Mouse (Mus musculus) frontal cortex, adult (tissue): ENCODE results near the gene Prpsap1.
A peak's percentile ranks its signal among the peaks of the same experiment; 100 is the strongest.

Experiments
- ATAC-seq: cut with Nextera tagmentation; 2 replicates; pipeline ENCODE4 v1.9.2; 2017; ENCODE audit warnings: mild to moderate bottlenecking, moderate library complexity, mixed read lengths; ENCODE audit not compliant: low TSS enrichment

Gene Prpsap1

DNA sequence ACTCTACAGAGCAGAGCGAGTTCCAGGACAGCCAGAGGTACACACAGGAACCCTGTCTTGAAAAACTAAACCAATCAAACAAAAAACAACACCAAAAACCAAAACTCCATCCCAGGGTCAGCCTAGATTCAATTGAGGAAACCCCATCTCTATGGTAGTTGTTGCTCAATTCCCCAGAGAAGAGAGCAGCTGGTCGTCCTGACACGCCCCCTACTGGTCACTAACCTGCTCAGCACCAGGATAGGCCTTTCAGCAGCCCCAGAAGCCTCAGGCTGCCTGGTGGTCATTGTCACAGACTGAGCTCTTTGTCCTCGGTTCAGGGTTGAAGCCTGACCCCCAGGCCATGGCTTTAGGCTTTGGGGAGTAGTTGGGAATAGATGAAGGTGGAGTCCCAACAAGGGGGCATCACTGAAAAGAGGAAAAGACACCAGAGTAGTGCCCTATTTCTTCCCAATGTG, at the start of gene Prpsap1:
Gene Prpsap1 (minus strand): TSS at position 408 of the 458 bp plus-strand sequence.
- no peak for ATAC-seq

DNA sequence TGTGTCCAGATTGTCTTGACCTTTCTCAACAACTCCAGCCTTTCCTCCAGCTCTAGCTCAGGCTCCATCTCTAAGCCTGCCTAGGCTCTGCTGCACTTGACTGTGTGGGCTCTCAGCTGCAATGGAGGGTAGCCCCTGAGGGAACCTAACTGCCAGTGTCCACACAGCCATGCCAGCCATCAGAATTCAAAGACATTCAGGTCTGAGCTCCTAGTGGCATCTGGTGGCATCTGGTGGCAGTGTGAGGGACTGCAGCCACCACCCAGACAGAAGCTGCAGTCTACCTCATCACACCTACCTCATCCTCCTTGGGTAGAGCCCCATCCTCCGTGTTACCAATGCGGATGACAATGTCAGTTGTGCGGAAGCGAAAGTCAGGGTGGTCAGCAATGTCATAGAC, 49.1 kb upstream of the Prpsap1 start:
- peak; percentile 60; the same call in 1 of the 2 replicates for ATAC-seq

DNA sequence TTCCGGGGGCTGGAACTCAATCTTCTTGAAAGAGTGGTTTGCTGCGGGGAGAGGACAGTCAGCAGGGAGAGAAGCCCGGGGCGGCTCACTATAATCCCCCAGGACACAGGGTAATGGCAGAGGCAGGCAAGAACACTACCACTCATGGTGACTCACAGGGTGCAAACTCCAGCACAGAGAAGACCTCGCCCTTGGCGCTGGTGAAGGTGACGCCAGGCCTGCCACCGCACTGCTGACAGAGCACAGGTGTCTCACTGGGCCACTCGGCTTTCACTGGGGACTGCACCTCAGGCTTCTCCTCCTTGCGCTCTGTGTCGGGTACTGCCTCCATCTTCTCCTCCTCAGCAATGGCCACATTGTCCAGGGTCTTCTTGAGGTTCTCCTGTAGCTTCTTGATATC, 47.2 kb upstream of the Prpsap1 start:
- no peak for ATAC-seq

DNA sequence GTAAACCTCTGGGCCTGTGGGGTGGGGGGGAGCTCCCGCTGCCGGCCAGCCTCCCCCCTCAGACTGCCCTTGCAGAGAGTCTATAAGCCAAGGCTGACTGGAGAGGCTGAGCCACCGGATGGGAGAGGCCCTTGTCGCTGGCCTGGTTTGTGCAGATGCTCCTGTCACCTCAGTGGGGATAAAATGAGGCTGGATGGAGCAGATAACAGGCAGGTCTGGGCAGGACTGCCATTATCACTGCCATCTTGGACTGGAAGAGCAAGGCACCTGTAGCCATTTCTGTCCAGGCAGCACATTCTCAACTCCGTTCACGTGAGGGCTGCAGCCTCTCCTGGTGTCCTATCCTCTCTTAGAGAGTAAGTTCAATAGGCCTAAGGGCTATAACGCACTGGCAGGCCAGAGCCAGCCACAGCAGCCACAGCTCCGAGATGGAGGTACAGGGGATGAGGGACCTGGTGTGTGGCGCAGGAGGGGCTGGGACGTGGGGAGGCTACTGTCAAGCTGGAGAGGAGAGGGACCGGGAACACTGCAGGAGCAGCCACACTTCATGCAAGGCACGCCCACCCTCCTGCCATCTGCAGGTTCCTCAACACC, 44.2 kb upstream of the Prpsap1 start:
- no peak for ATAC-seq

DNA sequence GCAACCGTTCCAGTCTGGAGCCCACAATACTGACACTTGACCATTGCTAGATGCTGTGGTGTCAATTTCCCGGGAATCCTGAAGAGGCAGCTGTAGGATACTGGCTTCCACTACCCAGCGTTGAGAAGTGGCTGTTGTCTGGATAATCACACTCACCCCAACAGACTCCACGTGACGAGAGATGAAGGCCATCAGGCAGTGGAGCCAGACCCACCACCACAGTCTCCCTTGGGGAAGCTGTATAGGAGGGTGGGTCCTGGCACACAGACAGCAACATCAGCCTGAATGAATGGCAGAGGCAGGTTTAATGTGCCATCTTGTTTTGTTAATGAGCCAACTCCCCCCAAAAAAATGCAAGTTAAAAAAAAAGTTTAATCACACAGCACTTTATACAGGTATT, 43.4 kb upstream of the Prpsap1 start:
- ATAC-seq = no peak

DNA sequence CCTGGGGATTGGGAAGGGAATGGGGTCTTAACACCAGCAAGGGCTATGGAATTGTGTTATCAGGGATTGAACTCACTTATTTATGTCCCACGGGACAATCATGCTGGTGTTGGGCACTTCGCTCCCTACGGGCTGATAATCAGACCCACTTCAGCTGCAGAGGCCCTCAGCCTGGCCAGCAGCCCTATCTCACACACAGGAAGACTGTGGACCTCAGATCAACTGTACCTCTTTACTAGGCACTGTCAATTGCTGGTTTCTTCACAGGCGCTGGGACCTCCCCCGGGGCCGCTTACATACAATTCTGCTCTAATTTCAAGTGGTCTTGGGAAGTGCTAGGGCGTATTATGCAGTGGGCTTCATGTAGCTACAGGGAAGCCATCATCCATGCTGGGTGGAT, 42.7 kb upstream of the Prpsap1 start:
- no peak for ATAC-seq

DNA sequence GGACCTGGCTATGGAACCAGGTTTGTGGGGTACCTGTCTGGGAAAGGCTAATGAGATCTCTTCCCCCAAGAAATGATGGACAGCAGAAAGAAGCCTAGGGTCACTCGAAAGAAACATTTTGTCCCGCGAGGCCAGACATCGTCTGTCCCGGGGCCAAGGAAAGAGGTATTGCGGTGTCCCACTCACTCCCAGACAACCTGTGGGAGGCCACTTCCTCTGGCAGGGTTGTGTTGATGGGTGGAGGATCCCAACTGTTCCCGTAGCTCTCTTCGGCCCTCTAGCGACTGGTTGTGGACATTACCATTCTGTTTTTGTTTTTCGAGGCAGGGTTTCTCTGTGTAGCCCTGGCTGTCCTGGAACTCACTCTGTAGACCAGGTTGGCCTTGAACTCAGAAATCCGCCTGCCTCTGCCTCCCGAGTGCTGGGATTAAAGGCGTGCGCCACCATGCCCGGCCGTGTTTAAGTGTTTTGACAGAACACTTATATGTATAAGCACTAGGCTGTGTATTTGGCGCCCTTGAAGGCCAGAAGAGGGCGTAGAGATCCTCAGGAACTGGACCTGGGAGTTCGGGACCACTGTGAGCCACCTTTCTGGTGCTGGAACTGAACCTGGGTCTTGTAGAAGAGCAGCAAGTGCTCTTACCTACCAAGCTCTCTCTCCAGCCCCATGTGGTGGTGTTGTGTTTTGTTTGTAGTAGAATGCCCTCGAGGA, 40.3 kb upstream of the Prpsap1 start:
- ATAC-seq = peak; percentile 58; the same call in 1 of the 2 replicates

DNA sequence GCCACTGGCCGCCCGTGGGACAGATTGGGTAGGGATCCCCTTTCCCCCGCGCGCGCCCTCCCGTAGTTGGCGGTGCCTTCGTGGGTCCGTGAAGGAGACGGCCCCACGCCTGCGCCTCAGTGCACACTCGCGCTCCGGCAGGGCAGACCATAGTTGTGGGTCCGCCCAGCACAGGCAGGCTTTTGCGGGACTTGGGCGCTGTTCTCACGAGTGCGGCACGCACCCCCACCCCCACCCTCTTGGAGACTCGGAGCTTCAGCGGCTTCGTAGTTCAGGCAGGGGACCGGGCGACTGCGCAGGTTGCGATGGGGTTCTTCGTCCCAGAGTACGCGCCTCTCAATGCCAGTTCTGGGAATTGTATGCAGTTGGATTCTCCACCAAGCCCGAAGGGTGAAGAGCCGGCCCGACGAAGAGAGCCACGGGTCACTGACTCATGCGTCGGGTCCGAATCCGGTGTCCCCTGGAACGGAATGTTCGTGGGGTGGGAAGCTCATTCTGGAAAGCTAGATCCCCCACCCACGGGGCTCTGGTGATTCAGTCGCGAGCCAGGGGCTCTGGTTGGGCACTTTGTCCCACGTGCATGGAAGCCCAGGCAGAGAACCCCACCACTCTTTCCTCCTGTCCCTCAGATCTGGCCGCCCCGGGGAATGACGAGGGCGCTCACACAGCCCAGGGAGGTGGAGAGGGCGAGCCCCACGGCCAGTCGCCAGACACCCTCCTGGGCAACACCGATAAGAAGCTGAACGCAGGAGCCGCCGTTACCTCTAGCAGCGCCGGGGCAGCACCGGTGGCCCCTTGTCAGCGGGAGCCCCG, 39.5 kb upstream of the Prpsap1 start:
- ATAC-seq = peak; percentile 6; the same call in 1 of the 2 replicates

DNA sequence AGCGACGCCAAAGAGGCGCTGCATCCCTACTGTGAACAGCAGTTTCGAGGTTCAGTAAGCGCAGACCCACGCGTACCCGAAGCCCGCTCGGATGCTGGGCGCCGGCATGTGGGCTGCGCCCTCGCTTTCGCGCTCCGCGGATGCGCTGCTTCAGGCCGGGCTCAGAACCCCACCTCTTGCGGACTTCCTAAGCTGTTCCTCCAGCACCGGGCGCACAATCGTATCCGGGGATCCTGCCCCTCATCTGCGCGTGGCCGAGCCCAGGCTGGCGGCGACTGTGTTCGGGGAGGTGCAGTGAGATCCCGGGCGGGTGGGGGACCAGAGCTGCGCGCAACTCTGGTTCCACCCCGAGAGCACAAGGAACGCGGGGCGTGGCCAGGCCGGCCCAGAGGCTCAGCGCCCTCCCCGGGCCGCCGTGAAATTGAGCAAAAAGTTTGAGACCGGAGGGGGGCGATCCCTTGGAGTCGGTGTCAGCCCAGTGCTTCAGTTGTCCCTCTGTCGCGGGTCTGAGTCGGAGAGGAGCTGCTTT, 38.9 kb upstream of the Prpsap1 start:
- ATAC-seq = peak; percentile 28; the same call in 1 of the 2 replicates

DNA sequence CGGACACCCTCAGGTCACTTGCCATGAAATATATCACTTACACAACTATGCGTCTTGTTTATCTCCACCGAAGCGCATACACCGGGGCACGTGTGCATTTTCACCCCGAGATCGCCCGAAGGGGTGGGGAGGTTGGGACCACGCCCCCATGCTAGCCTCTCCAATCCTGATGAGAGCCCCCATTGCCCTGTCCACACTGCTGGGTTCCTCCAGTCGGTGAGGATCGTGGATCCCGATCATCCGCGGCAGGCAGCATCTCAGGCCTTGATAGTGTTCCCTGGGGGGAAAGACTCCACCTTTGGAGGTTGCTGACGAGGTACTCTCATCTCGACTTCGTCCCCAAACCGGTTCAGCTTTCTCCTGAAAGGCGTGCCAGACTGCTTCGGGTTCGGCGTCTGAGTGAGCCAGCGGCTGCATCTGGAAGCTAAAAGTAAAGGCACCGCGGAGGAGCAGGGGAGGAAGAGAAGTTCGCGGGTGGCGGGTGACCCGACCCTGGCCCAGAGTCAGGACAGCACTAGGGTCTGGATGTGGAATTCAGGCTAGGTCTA, 38.3 kb upstream of the Prpsap1 start:
- no peak for ATAC-seq

DNA sequence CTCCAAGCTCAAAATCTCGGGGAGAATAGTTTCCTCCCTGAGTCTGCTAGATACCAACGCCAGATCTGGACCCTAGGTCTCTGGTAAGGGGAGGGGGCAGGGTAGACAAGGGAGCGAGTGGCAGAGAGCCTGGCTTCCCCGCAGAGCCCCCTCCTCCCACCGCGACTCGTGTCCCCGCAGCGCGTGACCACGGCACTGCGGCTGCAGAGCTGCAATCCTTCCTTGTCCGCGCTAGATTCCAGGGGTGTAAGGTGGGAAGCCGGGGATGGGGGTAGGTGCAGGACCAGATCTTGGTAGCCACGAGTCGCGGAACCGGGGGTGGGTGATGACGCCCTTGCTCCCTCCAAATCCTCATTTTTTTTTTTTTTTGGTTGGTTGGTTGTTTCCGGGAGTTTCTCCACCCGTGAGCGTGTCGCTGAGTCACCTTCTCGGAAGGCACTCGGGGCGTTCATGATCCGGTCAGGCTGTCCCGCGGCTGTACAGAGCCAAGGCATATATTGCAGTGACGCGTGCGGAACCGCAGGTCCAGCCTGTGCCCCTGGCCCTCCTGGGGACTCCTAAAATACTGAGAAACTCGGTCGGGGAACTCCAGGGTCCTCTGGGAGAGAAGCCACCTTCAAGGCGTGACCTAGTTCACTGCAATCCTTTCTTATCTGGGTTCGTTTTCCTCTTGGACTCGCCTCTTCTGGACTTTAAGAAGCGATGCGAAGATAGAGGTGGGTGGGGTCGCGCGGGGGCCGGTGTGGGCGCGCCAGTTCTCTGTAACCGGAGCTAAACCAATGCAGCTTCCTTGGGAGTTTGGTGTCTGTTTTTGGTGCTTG, 37.6 kb upstream of the Prpsap1 start:
- ATAC-seq = no peak

DNA sequence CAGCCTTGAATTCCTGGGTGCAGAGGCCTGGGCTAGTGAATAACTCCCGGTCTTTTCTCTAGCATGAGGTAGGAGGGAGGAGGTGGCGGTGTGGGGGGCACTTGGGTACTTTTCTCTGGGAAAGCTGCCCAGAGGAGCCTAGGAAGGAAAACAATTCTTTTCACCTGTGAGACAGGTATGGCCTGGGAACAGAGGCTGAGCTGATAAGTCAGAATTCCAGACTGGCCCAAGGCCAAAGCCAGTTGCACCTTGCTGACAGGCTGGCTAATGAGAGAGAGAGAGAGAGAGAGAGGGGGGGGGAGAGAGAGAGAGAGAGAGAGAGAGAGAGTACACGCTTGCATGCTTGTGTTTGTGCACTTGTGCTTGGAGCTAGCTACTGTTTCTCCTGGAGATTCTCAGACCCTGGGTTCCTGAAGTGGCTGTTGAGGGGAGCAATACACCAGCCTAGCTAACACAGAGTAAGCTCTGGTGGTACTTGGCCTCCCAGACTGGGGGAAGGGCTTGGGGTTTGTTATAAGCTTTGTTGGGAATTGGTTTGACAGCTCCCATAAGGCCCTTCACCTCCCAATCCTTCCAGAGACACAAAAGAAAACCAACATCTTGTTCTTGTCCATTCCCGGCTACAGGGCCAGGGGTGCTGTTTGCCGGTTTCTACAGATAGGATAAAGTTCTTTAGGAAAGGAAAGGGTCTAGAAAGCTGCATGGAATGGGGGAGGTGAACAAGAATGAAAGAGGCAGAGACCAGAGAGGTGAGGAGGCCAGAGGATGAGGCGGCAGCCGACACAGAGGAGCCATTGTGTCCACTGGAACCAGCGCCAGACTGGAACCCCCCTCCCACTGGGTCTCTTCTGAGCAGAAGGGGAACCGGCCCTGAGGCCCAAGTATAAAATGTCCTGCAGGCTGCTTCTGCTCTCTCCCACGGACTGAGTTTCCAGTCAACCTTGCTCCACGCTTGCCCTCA, 36.5 kb upstream of the Prpsap1 start, which contains the start of gene Sphk1:
Gene Sphk1 (plus strand): TSS at position 739 of the 961 bp plus-strand sequence.
- no peak for ATAC-seq

DNA sequence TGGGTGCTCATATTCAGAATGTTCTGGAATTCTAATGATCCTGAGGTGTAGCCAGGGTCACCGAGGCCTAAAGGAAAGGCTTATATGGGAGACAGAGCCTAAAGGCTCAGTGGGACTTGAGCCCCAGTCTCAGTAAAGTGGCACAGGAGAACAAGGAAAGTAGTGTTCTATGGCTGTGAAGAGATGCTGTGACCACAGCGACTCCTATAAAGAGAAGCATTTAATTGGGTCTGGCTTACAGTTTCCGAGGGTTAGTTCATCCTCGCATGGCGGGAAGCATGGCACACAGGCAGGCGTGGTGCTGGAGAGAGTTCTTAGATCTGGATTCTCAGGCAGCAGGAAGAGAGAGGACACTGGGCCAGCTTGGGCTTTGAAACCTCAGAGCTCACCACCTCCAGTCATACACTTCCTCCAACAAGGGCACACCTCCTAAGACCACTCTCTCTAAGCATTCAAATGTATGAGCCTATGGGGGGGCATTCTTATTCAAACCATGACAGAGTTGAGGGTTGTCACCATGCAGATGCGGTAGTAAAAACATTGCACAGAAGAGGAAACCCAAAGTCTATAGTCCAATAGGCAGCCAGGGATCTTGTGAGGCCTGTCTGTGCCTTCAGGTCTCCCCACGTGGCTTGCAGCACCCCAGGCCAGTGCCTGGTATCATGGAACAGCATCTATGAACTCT, 34.8 kb upstream of the Prpsap1 start:
- ATAC-seq = no peak

DNA sequence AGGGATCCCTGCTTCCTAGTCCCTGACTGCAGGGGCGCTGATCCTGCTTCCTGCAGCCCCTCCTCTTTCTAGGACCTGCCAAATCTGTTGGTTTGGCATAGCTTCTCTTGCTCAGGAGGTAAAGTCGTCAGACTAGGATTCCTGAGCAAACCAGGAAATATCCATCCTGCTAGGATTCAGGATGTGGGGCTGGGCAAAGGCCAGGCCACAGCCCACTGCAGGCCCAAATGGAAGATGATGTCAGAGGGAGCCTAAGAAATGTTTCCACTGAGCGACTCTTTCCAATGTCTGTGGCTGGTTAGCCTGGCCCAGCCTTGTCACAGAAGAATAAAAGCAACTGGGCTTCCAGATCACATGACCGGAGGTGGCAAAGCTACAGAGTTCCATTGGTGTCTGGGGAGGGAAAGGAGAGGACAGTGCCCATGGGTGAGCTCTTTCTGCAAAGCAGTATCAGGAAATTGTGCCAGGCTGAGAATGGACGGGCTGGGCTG, 29.7 kb upstream of the Prpsap1 start:
- ATAC-seq = no peak

DNA sequence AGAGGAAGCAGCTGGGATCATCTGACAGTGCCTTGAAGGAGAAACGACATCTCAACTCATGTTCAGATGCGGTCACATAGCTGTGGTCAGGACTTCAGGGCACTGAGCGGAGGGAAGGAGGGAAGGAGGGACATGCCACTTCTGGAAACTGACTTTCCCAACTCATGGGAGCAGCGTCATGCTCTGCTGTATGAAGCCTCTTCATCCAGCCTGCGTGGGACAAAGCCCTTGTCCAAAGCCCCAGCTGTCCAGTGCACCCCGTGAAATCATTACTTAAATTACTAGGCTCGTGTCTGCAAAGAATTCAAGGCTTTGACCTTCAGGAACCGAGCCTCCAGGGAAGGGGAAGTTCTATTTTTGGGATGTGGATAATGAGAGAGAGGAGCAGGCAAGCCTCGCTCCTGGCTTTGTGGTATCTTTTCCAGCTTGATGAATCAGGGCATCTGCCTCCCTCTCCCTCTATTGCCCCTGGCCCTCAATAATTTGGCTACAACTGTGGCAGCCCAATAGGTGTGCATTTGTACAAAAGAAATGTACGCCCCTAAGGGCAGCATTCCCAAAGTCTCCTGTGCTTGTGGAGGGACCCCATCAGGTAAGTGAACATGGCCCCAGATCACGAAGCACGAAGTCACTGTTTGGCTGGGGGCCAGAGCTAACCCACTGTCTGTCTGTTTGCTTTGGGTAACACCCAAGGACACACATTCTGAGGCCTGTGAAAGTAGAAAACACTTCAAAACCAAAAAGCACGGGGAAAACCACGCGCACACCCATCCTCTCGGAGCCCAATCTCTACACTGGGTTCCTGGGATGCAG, 29.1 kb upstream of the Prpsap1 start:
- ATAC-seq = no peak

DNA sequence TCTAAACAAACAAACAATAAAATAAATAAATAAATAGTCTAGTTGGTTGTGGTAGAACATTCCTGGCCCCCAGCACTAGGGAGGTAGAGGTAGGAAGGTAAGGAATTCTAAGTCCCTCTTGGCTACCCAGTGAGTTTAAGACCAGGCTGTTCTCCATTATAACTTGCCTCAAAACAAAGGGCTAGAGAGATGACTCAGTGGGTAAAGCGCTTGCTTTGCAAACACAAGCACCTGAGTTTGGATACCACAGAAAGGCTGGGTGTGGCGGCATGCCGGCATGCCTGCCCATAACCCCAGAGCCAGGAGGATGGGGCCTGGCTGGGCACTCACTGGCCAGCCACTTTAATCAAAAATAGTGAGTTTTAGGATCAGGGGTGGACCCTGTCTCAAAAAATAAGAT, 28.0 kb upstream of the Prpsap1 start:
- no peak for ATAC-seq

DNA sequence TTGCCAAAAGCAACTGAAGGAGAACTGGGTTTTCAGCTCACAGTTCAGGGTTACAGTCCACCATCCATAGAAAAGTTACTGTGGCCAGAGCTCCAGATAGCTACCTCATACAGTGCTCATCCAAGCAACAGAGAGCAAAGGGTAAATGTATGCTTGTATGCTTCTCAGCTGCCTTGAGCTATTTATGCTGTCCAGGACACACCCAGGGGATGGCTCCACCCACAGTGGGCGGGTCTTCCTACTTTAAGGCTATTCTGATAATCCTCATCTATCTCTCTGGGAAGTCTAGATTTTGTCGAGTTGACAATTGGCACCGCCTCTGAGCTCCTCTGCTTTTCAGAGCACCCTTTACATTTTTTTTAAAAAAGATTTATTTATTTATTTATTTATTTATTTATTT, 27.1 kb upstream of the Prpsap1 start:
- no peak for ATAC-seq

DNA sequence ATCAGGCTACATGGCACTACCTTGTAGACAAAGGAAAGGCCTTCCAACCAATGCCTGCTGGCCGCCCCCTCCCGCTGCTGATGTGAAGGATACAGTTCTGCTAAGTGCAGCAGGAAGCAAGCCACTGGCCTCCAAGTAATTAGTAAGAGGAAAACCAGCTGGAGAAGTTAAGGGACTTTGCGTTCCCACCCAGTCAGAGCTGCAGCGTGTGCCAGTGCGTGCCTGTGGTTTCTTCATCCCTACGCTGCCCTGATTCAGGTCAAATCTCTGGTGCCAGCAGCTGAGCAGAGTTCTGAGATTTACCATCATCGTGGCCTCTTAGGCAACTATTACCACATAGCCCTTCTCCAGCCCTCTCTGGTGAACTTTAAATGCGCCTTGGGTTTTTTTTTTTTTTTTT, 24.5 kb upstream of the Prpsap1 start:
- no peak for ATAC-seq
